Mouse (Mus musculus): Measurements from ENCODE around the gene Acer1. TPM values are rescaled to one million over a fixed set of nuclear protein-coding genes. Genes with fewer than 3 reads are reported as not detected.

Gene Acer1
- polyA plus RNA-seq, 1 experiment from 2014 or later = not detected

- ATAC-seq (ENCODE audit: insufficient read depth) = no peak
- Histone ChIP-seq H3K27me3 (peaks cover 15% of the 10 kb centered on the region), H3K4me1 (replicated peaks) (peaks cover 22% of the 10 kb centered on the region), H3K4me3 (replicated peaks) (no peak overlapping the region), H3K9me3 (replicated peaks) (no peaks in the 10 kb centered on the region), H3K9ac (no peak overlapping the region), H3K36me3 (replicated peaks) (no peaks in the 10 kb centered on the region), H3K27ac (replicated peaks) (no peak overlapping the region), H3K4me2 (no peak overlapping the region)
- 60% methylated on average over 4 of the region's 4 CpGs for WGBS (ENCODE audit: insufficient replicate concordance)
Observed at GRCm38 (mm10) chr17:56938751-56939150, 43.2 kb downstream of the Acer1 start.

DNA sequence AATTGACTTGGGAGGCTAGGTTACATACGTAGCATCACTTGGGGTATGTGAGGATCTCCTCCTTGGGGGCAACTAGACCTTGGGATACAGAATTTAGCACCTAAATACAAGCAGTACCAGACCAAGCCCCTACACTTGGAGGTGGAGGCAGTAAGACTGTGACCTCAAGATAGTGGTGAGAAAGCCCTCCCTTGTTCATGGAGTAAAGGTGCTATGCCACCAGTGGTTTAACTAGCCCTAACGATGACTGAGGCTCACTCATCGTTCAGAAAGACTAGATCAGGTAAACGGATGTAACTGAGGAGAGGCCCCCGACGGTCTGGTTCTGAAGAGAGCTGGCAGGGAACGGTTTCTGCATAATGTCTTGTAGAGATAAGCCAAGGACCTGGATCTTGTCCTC, 45.2 kb downstream of the Acer1 start:
- Histone ChIP-seq H3K9ac (no peak overlapping the region), H3K27me3 (peaks cover 15% of the 10 kb centered on the region), H3K36me3 (replicated peaks) (no peaks in the 10 kb centered on the region), H3K4me3 (replicated peaks) (no peak overlapping the region), H3K27ac (replicated peaks) (no peak overlapping the region), H3K9me3 (replicated peaks) (no peaks in the 10 kb centered on the region), H3K4me2 (no peak overlapping the region), H3K4me1 (replicated peaks) (peaks cover 33% of the 10 kb centered on the region)
- WGBS (ENCODE audit: insufficient replicate concordance) = 64% methylated on average over 7 of the region's 7 CpGs
- ATAC-seq (ENCODE audit: insufficient read depth) = no peak

DNA sequence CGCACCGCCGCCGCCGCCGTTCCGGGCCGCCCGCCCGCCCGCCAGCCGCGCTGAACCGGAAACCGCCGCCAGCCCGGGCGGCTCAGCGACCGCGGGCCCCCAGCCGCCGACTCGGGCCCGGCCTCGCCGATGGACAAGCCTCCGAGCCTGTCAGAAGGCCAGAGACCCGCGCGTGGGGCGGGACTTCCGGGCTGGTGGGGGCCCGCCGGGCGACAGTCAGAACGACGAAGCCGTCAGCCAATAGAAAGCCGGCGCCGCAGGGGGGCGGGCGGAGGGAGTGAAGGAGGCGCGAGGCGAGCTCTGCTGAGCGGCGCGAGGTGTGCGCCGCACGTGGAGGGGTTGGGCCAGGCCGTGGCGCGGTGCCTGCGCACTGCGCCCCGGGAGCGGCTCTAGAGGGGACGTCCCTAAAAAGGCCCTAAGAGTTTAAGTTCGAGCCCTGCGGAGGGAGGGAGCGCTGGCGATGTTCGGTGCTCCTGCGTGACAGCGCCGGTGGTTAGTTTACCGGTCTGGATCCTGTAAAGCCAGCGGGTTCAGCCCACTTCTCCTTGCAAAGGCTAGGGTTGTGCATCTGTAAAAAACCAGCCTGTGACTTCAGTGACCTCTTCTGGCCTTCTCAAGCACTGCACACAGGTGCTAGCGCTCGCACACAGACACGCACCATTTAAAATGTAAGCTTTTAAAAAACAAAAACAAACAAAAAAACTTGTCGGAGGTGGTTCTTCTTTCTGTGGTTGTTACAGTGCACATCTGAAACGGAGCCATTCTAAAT, 46.4 kb downstream of the Acer1 start, which contains the start of gene Mllt1:
Gene Mllt1, minus strand, starts transcription at position 53 of the 769 bp plus-strand sequence.
- Histone ChIP-seq H3K36me3 (replicated peaks) (no peaks in the 10 kb centered on the region), H3K4me2 (peak within 1 kb of the TSS; percentile 98), H3K27ac (replicated peaks) (peak within 1 kb of the TSS; percentile 69), H3K9ac (peak within 1 kb of the TSS; percentile 80), H3K4me1 (replicated peaks) (peaks cover 40% of the 10 kb centered on the region), H3K27me3 (peaks cover 15% of the 10 kb centered on the region), H3K4me3 (replicated peaks) (peak within 1 kb of the TSS; percentile 79), H3K9me3 (replicated peaks) (no peaks in the 10 kb centered on the region)
- peak; percentile 97 for ATAC-seq (ENCODE audit: insufficient read depth)
- WGBS (ENCODE audit: insufficient replicate concordance) = 3% methylated on average over 76 of the region's 76 CpGs

DNA sequence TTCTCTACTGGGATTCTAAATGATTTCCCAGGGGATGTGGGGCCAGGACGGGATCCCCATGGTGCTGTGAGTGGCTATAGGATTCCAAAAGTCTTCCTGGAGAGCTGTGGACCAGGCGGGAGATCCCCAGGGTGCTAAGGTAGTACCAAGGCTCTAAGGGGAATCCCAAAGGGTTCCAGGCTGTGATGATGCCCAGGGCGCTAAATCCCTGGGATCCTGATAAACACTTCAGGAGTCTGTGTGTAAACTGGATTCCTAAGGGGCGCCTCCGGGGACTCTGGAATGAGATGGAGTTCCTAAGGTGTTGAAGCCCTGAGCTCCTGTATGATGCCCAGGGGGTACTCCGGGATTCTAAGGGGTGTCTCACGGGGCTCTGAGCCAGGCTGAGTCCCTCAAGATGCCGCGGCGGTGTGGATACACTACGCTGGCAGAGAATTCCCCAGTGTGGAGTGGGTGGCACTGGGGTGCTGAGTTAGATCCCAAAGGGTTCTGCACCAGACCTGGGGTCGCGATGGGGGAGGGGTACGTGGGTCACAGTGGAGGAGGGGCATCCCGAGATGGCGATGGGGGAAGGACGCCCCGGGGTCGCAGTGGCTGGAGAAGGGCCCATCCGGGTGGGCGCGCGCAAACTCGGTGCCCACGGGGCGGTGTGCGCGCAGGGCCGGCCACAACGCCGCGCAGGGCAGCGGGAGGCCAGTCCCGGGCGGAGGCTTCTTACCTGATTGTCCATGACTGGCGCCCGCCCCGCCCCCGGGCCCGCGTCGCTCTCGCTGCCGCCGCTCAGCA, 47.2 kb downstream of the Acer1 start:
- no peaks in the 10 kb centered on the region for H3K36me3 ChIP-seq (replicated peaks)
- H3K4me3 ChIP-seq (replicated peaks) = peak overlapping the region; percentile 79
- no peaks in the 10 kb centered on the region for H3K9me3 ChIP-seq (replicated peaks)
- H3K4me1 ChIP-seq (replicated peaks) = peaks cover 48% of the 10 kb centered on the region
- ATAC-seq (ENCODE audit: insufficient read depth) = peak; percentile 67
- H3K27ac ChIP-seq (replicated peaks) = peak overlapping the region; percentile 69
- H3K4me2 ChIP-seq = peak overlapping the region; percentile 98
- WGBS (ENCODE audit: insufficient replicate concordance) = 5% methylated on average over 44 of the region's 45 CpGs
- H3K9ac ChIP-seq = peak overlapping the region; percentile 80
- peaks cover 15% of the 10 kb centered on the region for H3K27me3 ChIP-seq

- Histone ChIP-seq H3K4me2 (0 out of 2 replicates have a peak overlapping the region, but pooled peaks have one; percentile 98), H3K4me1 (replicated peaks) (peaks cover 60% of the 10 kb centered on the region), H3K9ac (no peak overlapping the region), H3K36me3 (replicated peaks) (no peaks in the 10 kb centered on the region), H3K27ac (replicated peaks) (no peak overlapping the region), H3K4me3 (replicated peaks) (no peak overlapping the region), H3K27me3 (peaks cover 5% of the 10 kb centered on the region), H3K9me3 (replicated peaks) (no peaks in the 10 kb centered on the region)
- 85% methylated on average over 2 of the region's 2 CpGs for WGBS (ENCODE audit: insufficient replicate concordance)
- ATAC-seq (ENCODE audit: insufficient read depth) = no peak
Observed at GRCm38 (mm10) chr17:56933395-56933794, 48.5 kb downstream of the Acer1 start.

GRCm38 (mm10) chr17:56930026-56930425, 51.9 kb downstream of the Acer1 start:
- peak; percentile 51; the same call in 1 of the 2 replicates for ATAC-seq (ENCODE audit: insufficient read depth)

DNA sequence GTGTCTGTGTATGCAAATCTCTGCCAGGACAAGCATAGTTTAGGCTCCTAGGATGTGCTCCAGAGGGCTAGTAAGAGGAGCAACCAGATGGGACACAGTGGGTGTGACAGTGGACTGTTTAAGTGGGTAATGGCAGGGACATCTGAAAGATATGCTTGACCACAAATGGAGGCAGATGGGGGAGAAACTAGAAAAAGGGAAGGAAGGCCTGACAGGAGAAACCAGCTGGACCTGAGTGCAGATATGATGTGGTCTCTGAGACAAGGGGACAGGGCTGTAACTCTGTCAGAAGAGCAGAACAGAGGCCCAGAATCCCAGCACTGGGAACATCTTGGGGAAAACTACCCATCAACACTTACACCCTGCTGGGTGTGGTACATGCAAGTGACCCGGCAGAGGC, 52.4 kb downstream of the Acer1 start:
- peaks cover 15% of the 10 kb centered on the region; the same call in 1 of the 2 replicates for H3K36me3 ChIP-seq (replicated peaks)
- 32% methylated on average over 1 of the region's 1 CpGs for whole genome bisulfite sequencing (ENCODE audit: insufficient replicate concordance)
- H3K9ac ChIP-seq = no peak overlapping the region
- H3K4me3 ChIP-seq (replicated peaks) = no peak overlapping the region
- H3K4me2 ChIP-seq = no peak overlapping the region
- H3K9me3 ChIP-seq (replicated peaks) = no peaks in the 10 kb centered on the region
- peaks cover 52% of the 10 kb centered on the region for H3K4me1 ChIP-seq (replicated peaks)
- H3K27me3 ChIP-seq = no peaks in the 10 kb centered on the region
- no peak for ATAC-seq (ENCODE audit: insufficient read depth)
- no peak overlapping the region for H3K27ac ChIP-seq (replicated peaks)

More at GRCm38 (mm10) chr17:56930026-56930425, 51.9 kb downstream of the Acer1 start:
- Histone ChIP-seq H3K27ac (replicated peaks) (no peak overlapping the region), H3K4me1 (replicated peaks) (peaks cover 57% of the 10 kb centered on the region), H3K4me2 (no peak overlapping the region), H3K4me3 (replicated peaks) (no peak overlapping the region), H3K36me3 (replicated peaks) (peaks cover 10% of the 10 kb centered on the region; the same call in 1 of the 2 replicates), H3K9ac (no peak overlapping the region), H3K27me3 (no peaks in the 10 kb centered on the region), H3K9me3 (replicated peaks) (no peaks in the 10 kb centered on the region)
- 41% methylated on average over 8 of the region's 8 CpGs for WGBS (ENCODE audit: insufficient replicate concordance)

DNA sequence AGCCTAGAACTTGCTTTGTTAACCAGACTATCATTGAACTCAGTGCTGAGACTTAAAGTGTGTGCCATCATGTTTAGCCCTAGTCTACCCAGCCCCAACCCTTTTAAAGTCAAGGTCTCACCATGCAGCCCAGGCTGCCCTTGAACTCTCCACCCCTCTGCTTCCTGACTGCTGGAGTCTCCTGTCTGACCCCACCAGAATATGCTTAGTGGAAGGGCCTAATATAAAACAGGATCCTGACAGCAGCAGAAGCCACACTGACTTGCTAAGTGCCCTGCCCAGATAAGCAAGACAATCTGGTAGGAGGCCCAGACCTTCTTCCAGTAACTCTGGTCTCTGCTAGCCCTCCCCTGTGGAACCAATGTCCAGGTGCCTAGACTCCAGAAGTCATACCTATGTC, 52.8 kb downstream of the Acer1 start:
- ATAC-seq (ENCODE audit: insufficient read depth) = no peak
- Histone ChIP-seq H3K4me1 (replicated peaks) (peaks cover 48% of the 10 kb centered on the region), H3K4me2 (no peak overlapping the region), H3K36me3 (replicated peaks) (peaks cover 17% of the 10 kb centered on the region; the same call in 1 of the 2 replicates), H3K4me3 (replicated peaks) (no peak overlapping the region), H3K27ac (replicated peaks) (no peak overlapping the region), H3K9me3 (replicated peaks) (no peaks in the 10 kb centered on the region), H3K9ac (no peak overlapping the region), H3K27me3 (no peaks in the 10 kb centered on the region)

DNA sequence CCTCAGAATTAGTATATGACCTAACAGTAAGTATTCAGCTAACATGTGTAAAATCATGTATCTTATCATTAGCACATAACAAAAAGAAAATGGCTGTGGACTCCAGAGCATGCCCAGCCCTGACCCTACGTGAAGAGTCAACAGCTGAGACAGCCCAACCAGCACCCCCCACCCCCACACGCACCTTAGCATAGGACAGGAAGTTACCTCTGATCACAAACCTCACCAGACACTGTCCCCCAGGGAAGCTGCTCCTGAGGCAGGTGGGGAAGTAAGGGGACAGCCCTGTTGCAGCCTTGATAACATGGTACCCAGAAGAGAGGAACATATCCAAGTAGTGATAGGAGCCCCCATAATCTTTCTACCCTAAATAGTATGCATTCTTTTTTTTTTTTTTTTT, 55.9 kb downstream of the Acer1 start:
- Histone ChIP-seq H3K36me3 (replicated peaks) (peaks cover 32% of the 10 kb centered on the region), H3K4me3 (replicated peaks) (no peak overlapping the region), H3K4me2 (no peak overlapping the region), H3K9me3 (replicated peaks) (no peaks in the 10 kb centered on the region), H3K9ac (no peak overlapping the region), H3K27me3 (no peaks in the 10 kb centered on the region), H3K4me1 (replicated peaks) (peaks cover 31% of the 10 kb centered on the region), H3K27ac (replicated peaks) (no peak overlapping the region)
- WGBS (ENCODE audit: insufficient replicate concordance) = 68% methylated on average over 2 of the region's 2 CpGs
- no peak for ATAC-seq (ENCODE audit: insufficient read depth)

GRCm38 (mm10) chr17:56919725-56920124, 62.2 kb downstream of the Acer1 start:
- no peak for ATAC-seq (ENCODE audit: insufficient read depth)
- no peak overlapping the region for H3K27ac ChIP-seq (replicated peaks)
- H3K27me3 ChIP-seq = no peaks in the 10 kb centered on the region
- H3K4me3 ChIP-seq (replicated peaks) = no peak overlapping the region
- 77% methylated on average over 3 of the region's 3 CpGs for WGBS (ENCODE audit: insufficient replicate concordance)
- no peak overlapping the region for H3K9ac ChIP-seq
- H3K4me2 ChIP-seq = no peak overlapping the region
- no peaks in the 10 kb centered on the region for H3K4me1 ChIP-seq (replicated peaks)
- H3K9me3 ChIP-seq (replicated peaks) = no peaks in the 10 kb centered on the region
- peaks cover 67% of the 10 kb centered on the region for H3K36me3 ChIP-seq (replicated peaks)

- 88% methylated on average over 2 of the region's 2 CpGs for WGBS (ENCODE audit: insufficient replicate concordance)
- Histone ChIP-seq H3K4me2 (no peak overlapping the region), H3K4me1 (replicated peaks) (peaks cover 14% of the 10 kb centered on the region), H3K27ac (replicated peaks) (no peak overlapping the region), H3K36me3 (replicated peaks) (peaks cover 57% of the 10 kb centered on the region), H3K27me3 (no peaks in the 10 kb centered on the region), H3K9ac (no peak overlapping the region), H3K4me3 (replicated peaks) (no peak overlapping the region), H3K9me3 (replicated peaks) (no peaks in the 10 kb centered on the region)
- no peak for ATAC-seq (ENCODE audit: insufficient read depth)
Observed at GRCm38 (mm10) chr17:56917166-56917565, 64.8 kb downstream of the Acer1 start.
